Mouse (Mus musculus) MEL-GATA-1-ER (cell line): Measurements from ENCODE around the gene Ms4a4c.
"Not testable (repeated sequence)": the region's sequence is repeated elsewhere in the genome, so short reads cannot be mapped to it uniquely, and the experiment has no call there.

ENCODE experiments used
- DNase-seq: peaks from one replicate; pipeline ENCODE4 v3.0.0-alpha.2; 2012; ENCODE audit warnings: low read depth; ENCODE audit errors: extremely low read depth

Gene Ms4a4c

DNA sequence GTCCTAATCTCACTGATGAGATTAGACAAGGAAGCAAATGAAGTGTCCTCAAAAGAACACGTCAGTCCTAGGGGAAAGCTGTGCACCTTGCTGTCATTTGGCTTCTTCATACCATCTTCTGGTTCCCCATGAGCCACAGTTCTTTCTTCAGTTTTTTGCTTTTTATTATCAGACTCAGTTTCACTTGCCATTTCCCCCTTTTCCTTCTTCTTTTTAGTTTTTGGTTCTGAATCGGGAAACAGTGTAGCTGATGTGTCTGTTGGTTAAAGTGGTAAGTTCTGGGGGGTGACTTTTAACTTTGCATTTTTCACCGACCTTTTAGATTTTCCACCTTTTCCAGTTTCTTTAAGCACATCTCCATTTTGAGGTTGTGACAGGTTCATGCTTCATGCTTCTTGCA lies at the start of gene Ms4a4c:
Gene Ms4a4c (plus strand): TSS at position 244 of the 400 bp plus-strand sequence.
- no peak for DNase-seq

- DNase-seq, result no peak
Observed at GRCm38 (mm10) chr19:11355730-11356129, 48.8 kb upstream of the Ms4a4c start.

DNA sequence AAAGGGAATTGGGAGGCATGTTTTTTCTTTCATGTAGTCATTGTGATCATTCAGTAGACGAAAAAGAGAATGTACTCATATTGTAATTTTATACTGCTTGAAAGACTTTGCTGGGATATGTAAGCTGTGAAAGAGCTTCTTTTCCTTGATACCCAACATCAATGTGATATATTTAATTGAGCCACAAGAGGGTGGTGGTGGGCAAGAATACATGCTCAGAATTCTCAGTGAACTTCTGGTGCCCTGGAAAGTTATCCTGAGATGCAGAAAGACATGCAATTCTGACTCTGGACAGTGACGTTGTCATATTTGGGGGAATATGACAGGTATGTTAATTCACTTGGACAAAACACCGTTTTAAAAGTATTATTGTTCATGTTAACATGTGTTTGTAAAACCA lies 44.5 kb upstream of the Ms4a4c start:
- DNase-seq, result no peak

GRCm38 (mm10) chr19:11362002-11362401 lies 42.6 kb upstream of the Ms4a4c start:
- DNase-seq, result no peak

DNA sequence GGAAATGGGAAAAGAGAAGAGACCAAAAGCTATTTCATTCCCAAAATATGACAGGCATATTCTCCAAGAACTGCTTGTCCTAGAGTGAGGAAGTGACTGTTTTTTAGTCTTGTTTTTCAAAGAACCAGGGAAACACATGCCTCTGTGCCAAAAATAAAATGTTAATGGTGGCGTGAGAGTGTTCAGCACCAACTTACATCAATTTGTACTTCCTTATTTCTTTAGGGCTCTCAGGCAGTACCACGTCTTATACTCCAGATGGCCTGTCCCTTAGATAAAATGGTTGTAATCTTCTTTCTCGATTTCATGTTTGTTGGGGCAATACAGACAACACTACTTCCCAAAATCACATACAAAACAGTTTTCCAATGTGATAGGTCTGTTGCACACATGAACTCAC lies 36.3 kb upstream of the Ms4a4c start:
- no peak for DNase-seq

DNA sequence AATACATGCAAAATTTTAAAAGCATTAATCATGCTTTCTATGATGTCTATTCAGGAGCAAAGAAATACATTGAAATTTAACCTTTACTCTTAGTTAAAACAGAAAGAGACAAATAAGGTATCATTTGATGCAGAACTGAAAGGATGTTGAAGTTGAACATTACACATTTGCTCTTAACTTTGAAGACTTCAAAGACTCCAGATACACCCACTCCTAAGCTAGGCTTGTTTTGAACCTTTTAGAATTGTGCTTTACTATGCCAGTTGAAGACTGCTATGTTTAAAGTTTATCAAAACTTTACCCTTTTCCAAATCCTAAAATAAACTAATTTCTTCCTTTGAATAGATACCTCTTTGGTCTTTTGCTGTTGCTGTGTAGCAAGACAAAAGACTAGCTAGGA lies 33.4 kb upstream of the Ms4a4c start:
- no peak for DNase-seq

GRCm38 (mm10) chr19:11375273-11375672 lies 29.3 kb upstream of the Ms4a4c start, which contains the start of gene Ms4a4a:
TSS of gene Ms4a4a (plus strand) at chr19:11375523.
- DNase-seq, result no peak

DNA sequence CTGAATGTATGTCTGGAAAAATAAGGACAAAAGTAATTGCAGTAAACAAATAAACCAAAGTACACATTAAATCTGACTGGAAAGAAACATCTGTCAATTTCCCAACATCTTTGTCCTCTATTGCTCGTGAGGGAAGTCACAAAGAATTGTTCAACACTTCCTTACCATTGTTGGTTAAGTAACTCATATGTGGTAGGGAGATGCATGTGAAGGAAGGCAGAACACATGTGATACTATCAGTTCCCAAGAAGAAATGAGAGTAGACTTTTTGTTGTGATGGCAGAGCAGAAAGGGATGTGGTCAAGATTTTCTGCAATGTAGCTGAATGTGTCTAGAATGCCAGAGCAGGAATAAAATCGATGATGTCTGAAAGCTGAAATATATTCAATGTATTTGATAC lies 28.2 kb upstream of the Ms4a4c start:
- no peak for DNase-seq

GRCm38 (mm10) chr19:11387109-11387508 lies 17.5 kb upstream of the Ms4a4c start:
- DNase-seq, result no peak

- no peak for DNase-seq
Observed at GRCm38 (mm10) chr19:11387685-11388084, 16.9 kb upstream of the Ms4a4c start.

- no peak for DNase-seq
Observed at GRCm38 (mm10) chr19:11388949-11389348, 15.6 kb upstream of the Ms4a4c start.

GRCm38 (mm10) chr19:11395769-11396168 lies 8.8 kb upstream of the Ms4a4c start:
- no peak for DNase-seq

DNA sequence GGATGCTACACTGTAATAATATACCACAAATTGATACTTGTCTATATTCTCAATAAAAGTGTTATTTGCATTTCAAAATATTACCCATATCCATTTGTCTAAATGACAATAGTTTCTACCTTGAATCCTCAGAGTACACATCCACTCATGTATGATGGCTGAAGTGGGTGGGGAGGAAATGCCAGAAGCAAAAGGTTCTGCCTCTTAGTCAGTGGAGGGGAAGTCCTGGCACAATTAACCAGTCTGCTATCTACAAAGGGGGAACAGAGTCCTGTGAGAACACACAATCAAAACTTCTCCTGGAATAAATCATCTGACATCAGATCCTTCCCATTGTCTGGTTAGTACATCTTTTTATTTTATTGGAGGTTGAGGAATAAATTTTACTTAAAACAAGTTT lies 2.9 kb downstream of the Ms4a4c start:
- no peak for DNase-seq

GRCm38 (mm10) chr19:11408591-11408990 lies 4.0 kb downstream of the Ms4a4c start:
- DNase-seq, result no peak

DNA sequence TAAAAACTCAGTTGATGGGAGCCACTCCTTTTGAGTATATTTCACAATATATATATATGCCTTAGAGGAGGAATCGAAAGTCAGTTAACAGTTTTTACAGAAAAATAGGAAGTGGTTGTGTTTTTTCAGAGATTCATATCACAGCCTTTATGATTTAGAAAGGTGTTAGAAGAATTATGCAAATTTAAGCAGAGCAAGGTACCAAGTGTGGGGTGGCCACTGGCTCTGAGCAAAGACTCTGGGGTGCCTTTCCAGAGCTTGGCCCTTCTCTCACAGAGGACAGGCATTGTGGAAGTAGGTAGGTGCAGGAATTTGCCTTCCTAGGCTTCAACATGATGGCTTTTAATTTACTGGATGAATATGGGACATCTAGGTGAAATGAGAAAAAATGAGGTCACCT lies 7.1 kb downstream of the Ms4a4c start:
- no peak for DNase-seq

DNA sequence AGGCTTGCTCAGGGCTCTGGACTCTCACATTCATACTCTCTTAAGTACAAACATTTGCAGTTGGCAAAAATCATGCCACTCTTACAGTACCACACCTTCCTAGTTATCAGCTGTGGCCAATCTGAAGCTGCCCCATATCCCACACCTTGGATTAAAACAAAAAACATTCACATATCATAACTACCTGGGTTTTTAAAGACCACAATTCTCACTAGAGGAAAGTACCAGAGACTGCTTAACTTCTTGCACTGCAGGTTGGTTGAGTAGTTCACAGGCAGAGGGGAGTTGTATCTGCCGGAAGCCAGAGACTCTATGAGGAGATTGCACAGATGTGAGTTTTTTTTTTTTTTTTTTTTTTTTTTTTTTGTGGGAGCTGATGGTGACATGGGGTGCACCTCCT lies 9.5 kb downstream of the Ms4a4c start:
- DNase-seq, result no peak

GRCm38 (mm10) chr19:11415581-11415980 lies 11.0 kb downstream of the Ms4a4c start:
- no peak for DNase-seq

GRCm38 (mm10) chr19:11418865-11419264 lies 14.3 kb downstream of the Ms4a4c start:
- not testable (repeated sequence) for DNase-seq

GRCm38 (mm10) chr19:11431209-11431608 lies 26.6 kb downstream of the Ms4a4c start:
- not testable (repeated sequence) for DNase-seq

- no peak for DNase-seq
Observed at GRCm38 (mm10) chr19:11435058-11435834, 30.7 kb downstream of the Ms4a4c start.

DNA sequence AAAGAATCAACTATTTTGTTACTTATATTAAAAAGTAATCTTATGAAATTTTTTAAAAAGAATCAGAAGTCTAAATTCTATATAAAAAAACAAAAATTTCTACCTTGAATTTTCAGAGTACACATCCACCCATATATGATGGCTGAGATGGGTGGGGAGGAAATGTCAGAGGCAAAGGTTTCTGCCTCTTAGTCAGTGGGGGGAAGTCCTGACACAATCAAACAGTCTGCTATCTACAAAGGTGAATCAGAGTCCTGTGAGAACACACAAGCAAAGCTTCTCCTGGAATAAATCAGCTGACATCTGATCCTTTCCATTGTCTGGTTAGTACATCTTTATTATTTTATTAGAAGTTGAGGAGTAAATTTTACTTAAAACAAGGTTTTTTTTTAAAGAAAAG lies 38.8 kb downstream of the Ms4a4c start, which contains the start of gene Ms4a4b:
Gene Ms4a4b (plus strand): TSS at position 216 of the 400 bp plus-strand sequence.
- no peak for DNase-seq

DNA sequence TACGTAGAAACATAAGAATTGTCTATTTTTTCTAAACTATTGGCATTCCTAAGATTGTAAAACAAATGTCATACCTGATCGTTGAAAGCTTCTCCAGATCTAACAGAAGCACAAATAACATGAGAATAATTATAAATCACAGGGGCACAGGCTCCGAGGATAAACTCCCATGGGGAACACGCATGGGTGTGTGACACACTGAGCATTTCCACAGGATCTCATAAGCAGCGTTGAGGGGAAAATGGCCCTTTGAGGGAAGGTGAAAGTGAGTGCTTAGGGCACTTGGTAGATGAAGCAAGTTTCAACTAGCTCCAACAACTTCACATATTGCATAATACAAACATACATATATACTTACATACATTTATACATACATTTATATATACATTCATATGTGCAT lies 39.4 kb downstream of the Ms4a4c start:
- no peak for DNase-seq

GRCm38 (mm10) chr19:11447238-11447637 lies 42.7 kb downstream of the Ms4a4c start:
- no peak for DNase-seq
